Mouse (Mus musculus) CH12.LX (cell line): ENCODE results near the gene Maats1. TPM values are rescaled to one million over a fixed set of nuclear protein-coding genes. Genes with fewer than 3 reads are reported as not detected.

Experiments
- DNase-seq: peaks from one replicate; pipeline ENCODE4 v3.0.0-alpha.2; 2013; ENCODE audit errors: extremely low read depth
- H3K27ac ChIP-seq: 2 replicates; pipeline ENCODE4 v1.5.1; 2012; ENCODE audit warnings: low read depth, mild to moderate bottlenecking, control low read depth, moderate library complexity; ENCODE audit not compliant: insufficient read depth
- H3K27me3 ChIP-seq: replicated peaks from 2 replicates; pipeline ENCODE3; 2012; ENCODE audit warnings: inconsistent platforms
- H3K36me3 ChIP-seq, 2 experiments: replicated peaks in 1 of 2; 2 replicates each; pipeline versions ENCODE3 to v1.6.1; 2012; ENCODE audit warnings: inconsistent platforms in 1 of 2, low read length in 1 of 2, mild to moderate bottlenecking in 1 of 2, mixed read lengths in 1 of 2, moderate library complexity in 1 of 2; ENCODE audit not compliant: control insufficient read depth in 1 of 2, insufficient read depth in 1 of 2
- H3K4me1 ChIP-seq, 2 experiments: 2 replicates each; pipeline ENCODE4 v1.6.1; 2012; ENCODE audit warnings: inconsistent platforms in 1 of 2, moderate library complexity in 1 of 2; ENCODE audit not compliant: insufficient read depth in 2 of 2, control insufficient read depth in 1 of 2
- H3K4me2 ChIP-seq: 2 replicates; pipeline ENCODE4 v1.6.1; 2012; ENCODE audit warnings: low read depth, mild to moderate bottlenecking, control low read depth; ENCODE audit not compliant: poor library complexity, insufficient read depth, severe bottlenecking
- H3K4me3 ChIP-seq, 3 experiments: fragments of 150-350 bp in 1 of 3; sonication (generic) in 1 of 3; replicated peaks in 1 of 3; 2 replicates each; pipeline versions ENCODE3 to v1.5.1; 2011 to 2012; ENCODE audit warnings: low read depth in 2 of 3, low read length in 2 of 3, mild to moderate bottlenecking in 2 of 3, moderate library complexity in 2 of 3, control low read depth in 1 of 3, improper control_type of control experiment in 1 of 3, inconsistent platforms in 1 of 3, mixed read lengths in 1 of 3; ENCODE audit not compliant: poor library complexity in 1 of 3
- H3K79me2 ChIP-seq: replicated peaks from 2 replicates; pipeline ENCODE4 v1.6.1; 2012; ENCODE audit warnings: mild to moderate bottlenecking, moderate library complexity; ENCODE audit not compliant: control insufficient read depth, poor library complexity, insufficient read depth, severe bottlenecking; ENCODE audit errors: extremely low read depth
- H3K9ac ChIP-seq: 2 replicates; pipeline ENCODE4 v1.6.1; 2012; ENCODE audit warnings: low read depth, mild to moderate bottlenecking, control low read depth, moderate library complexity; ENCODE audit not compliant: insufficient read depth
- H3K9me3 ChIP-seq: replicated peaks from 2 replicates; pipeline ENCODE3; 2012; ENCODE audit warnings: low read length, inconsistent platforms, mixed read lengths
- BHLHE40 ChIP-seq: IDR thresholded peaks from 2 replicates; pipeline ENCODE4 v1.6.1; 2011; ENCODE audit warnings: mild to moderate bottlenecking, low read depth, low read length, improper control_type of control experiment
- CHD2 ChIP-seq: IDR thresholded peaks from 2 replicates; pipeline ENCODE4 v1.6.1; 2011; ENCODE audit warnings: low read length, improper control_type of control experiment
- CTCF ChIP-seq, 2 experiments: IDR thresholded peaks in 1 of 2; conservative IDR thresholded peaks in 1 of 2; 2 replicates each; pipeline ENCODE4 v1.5.1; 2011 to 2012; ENCODE audit warnings: low read depth in 2 of 2, low read length in 2 of 2, improper control_type of control experiment in 1 of 2, inconsistent platforms in 1 of 2, mild to moderate bottlenecking in 1 of 2, moderate library complexity in 1 of 2
- ELF1 ChIP-seq: IDR thresholded peaks from 2 replicates; pipeline ENCODE4 v1.6.1; 2014; ENCODE audit warnings: low read depth, mild to moderate bottlenecking, inconsistent platforms, low read length, improper control_type of control experiment
- EP300 ChIP-seq: IDR thresholded peaks from 2 replicates; pipeline ENCODE4 v1.6.1; 2011; ENCODE audit warnings: low read length, improper control_type of control experiment
- ETS1 ChIP-seq: conservative IDR thresholded peaks from 2 replicates; pipeline ENCODE4 v1.6.1; 2012; ENCODE audit warnings: low read depth, mild to moderate bottlenecking, inconsistent platforms, low read length, improper control_type of control experiment, moderate library complexity
- HCFC1 ChIP-seq: IDR thresholded peaks from 2 replicates; pipeline ENCODE4 v1.6.1; 2012; ENCODE audit warnings: low read depth, mild to moderate bottlenecking, inconsistent platforms, low read length, improper control_type of control experiment
- JUN ChIP-seq: IDR thresholded peaks from 2 replicates; pipeline ENCODE4 v1.6.1; 2011; ENCODE audit warnings: low read depth, mild to moderate bottlenecking, low read length, improper control_type of control experiment, moderate library complexity; ENCODE audit not compliant: insufficient read depth
- JUND ChIP-seq: conservative IDR thresholded peaks from 2 replicates; pipeline ENCODE4 v1.6.1; 2011; ENCODE audit warnings: low read depth, low read length, improper control_type of control experiment
- MAX ChIP-seq: IDR thresholded peaks from 2 replicates; pipeline ENCODE4 v1.6.1; 2011; ENCODE audit warnings: low read length, improper control_type of control experiment
- MEF2A ChIP-seq: IDR thresholded peaks from 2 replicates; pipeline ENCODE4 v1.6.1; 2014; ENCODE audit warnings: low read depth, mild to moderate bottlenecking, inconsistent platforms, low read length, improper control_type of control experiment, borderline replicate concordance
- MXI1 ChIP-seq: IDR thresholded peaks from 2 replicates; pipeline ENCODE4 v1.6.1; 2011; ENCODE audit warnings: mild to moderate bottlenecking, low read depth, low read length, improper control_type of control experiment
- MYC ChIP-seq: IDR thresholded peaks from 2 replicates; pipeline ENCODE4 v1.6.1; 2011; ENCODE audit warnings: low read depth, mild to moderate bottlenecking, improper control_type of control experiment, low read length
- NELFE ChIP-seq: IDR thresholded peaks from 2 replicates; pipeline ENCODE4 v1.6.1; 2011; ENCODE audit warnings: low read depth, low read length, improper control_type of control experiment
- POLR2A ChIP-seq: IDR thresholded peaks from 2 replicates; pipeline ENCODE4 v1.6.1; 2011; ENCODE audit warnings: low read depth, mild to moderate bottlenecking, improper control_type of control experiment, low read length
- SIN3A ChIP-seq: IDR thresholded peaks from 2 replicates; pipeline ENCODE4 v1.6.1; 2012; ENCODE audit warnings: low read length, improper control_type of control experiment, inconsistent platforms
- TBP ChIP-seq: conservative IDR thresholded peaks from 2 replicates; pipeline ENCODE4 v1.6.1; 2011; ENCODE audit warnings: low read depth, low read length, improper control_type of control experiment
- UBTF ChIP-seq: IDR thresholded peaks from 2 replicates; pipeline ENCODE4 v1.6.1; 2012; ENCODE audit warnings: low read depth, mild to moderate bottlenecking, inconsistent platforms, low read length, improper control_type of control experiment, moderate library complexity
- USF1 ChIP-seq: IDR thresholded peaks from 2 replicates; pipeline ENCODE4 v1.6.1; 2014; ENCODE audit warnings: low read depth, mild to moderate bottlenecking, inconsistent platforms, low read length, improper control_type of control experiment
- USF2 ChIP-seq: conservative IDR thresholded peaks from 2 replicates; pipeline ENCODE4 v1.6.1; 2011; ENCODE audit warnings: low read depth, low read length, improper control_type of control experiment
- ZNF384 ChIP-seq: IDR thresholded peaks from 2 replicates; pipeline ENCODE4 v1.6.1; 2012; ENCODE audit warnings: low read depth, low read length, improper control_type of control experiment, inconsistent platforms
- dilution Hi-C: fragments of 300-500 bp; cut with MboI; formaldehyde crosslinking; loops from 2 replicates; pipeline ENCODE4 v1.14.3; 2020; ENCODE audit warnings: low sequenced_read_pairs; ENCODE audit not compliant: extremely low pct_unique_long_range_greater_than_20kb, extremely low pct_ligation_motif_present
- in situ Hi-C: fragments of 300-500 bp; cut with MboI; formaldehyde crosslinking; loops from 3 replicates; pipeline ENCODE4 v1.14.3; 2019; ENCODE audit warnings: low sequenced_read_pairs, low pct_ligation_motif_present, low pct_unique_long_range_greater_than_20kb, mixed read lengths
- polyA plus RNA-seq: library from polyadenylated mRNA; unstranded; fragments of >175 nt; gene quantifications from 2 replicates; pipeline ENCODE4 v1.2.1, GENCODE M21; 2012; ENCODE audit warnings: low read depth; ENCODE audit not compliant: insufficient read length
- total RNA-seq, 2 experiments: library from RNA; depleted of rRNA; stranded (reverse); fragments of 300-350 nt in 1 of 2; fragments of >200 nt in 1 of 2; gene quantifications; 2 replicates each; pipeline ENCODE4 v1.2.3; 2012 to 2014

The Maats1 gene
- total and polyA plus RNA-seq, 3 experiments: 1.9 to 3.9 (median 2.0) TPM

DNA sequence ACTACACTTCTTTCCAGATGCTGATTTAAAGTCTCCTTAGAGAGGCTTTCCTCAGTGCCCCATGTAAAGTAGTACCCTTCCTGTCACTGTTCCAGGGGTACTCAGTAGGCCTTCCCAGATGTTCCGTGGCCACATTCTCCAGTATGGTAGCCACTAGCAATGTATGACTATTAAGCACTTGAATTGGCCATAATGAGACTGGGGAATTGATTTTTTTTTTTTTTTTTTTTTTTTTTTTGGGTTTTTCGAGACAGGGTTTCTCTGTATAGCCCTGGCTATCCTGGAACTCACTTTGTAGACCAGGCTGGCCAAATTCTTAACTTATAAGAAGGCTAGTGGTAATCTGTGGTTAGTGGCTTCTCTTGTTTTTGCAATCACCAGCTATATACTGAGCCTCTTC lies 7.9 kb upstream of the Maats1 start:
- TF ChIP-seq USF1 (no peak), JUN (no peak), USF2 (no peak), HCFC1 (no peak), BHLHE40 (no peak), NELFE (no peak), POLR2A (peak; percentile 12; the same call in 1 of the 2 replicates), JUND (no peak), CHD2 (no peak), MEF2A (no peak), UBTF (no peak), ZNF384 (peak; percentile 83), ETS1 (no peak), EP300 (no peak), CTCF (conservative IDR thresholded peaks at IDR 0.05 in 1 of 2, IDR thresholded peaks at IDR 0.05 in 1 of 2; ENCODE audit: low read depth in 2 of 2, low read length in 2 of 2) (no peak)
- in situ Hi-C loops: loop anchor here (5.0 to 25.0 kb wide), 4 partner anchors 52 to 687 kb away; partner anchors contain the start of gene Arhgap31
- Histone ChIP-seq H3K4me3 (peak overlapping the region; percentile 26 to 66 (median 41)), H3K79me2 (peaks cover 64% of the 10 kb centered on the region), H3K36me3 (peaks cover 35 to 51% of the 10 kb centered on the region in 2 experiments), H3K9me3 (no peaks in the 10 kb centered on the region), H3K9ac (peak overlapping the region; percentile 99), H3K4me2 (peak overlapping the region; percentile 39), H3K27ac (peak overlapping the region; percentile 93), H3K27me3 (no peaks in the 10 kb centered on the region), H3K4me1 (peaks cover 16 to 63% of the 10 kb centered on the region in 2 experiments)
- DNase-seq: no peak
- dilution Hi-C loops: no loop called here

DNA sequence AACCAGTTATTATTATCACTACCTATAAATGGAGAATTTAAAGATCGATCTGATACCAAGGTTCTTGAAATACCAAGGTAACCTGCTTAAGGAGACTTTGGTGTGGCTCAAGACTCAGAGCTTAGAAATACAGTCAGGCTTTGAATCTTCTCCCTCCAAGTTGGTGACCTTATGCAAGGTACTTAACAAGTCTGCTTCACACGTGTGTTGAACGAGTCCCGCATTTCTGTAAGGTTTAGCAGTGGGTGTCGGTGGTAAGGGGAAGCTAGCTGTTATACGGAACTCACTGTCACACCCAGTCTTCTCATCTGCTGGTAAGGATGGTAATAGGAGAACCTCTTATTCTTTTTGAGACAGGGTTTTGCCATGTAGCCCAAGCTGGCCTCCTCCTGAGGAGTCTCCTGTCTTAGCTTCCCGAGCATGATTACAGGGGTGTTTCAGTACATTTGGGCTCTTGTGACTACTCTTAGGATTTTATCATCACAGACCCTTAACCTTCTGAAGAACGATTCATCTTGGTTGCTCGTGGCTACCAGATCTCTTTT lies 6.3 kb upstream of the Maats1 start:
- H3K4me2 ChIP-seq: peak overlapping the region; percentile 64
- peak overlapping the region; percentile 75 for H3K27ac ChIP-seq
- TF ChIP-seq MAX (peak; percentile 78), POLR2A (peak; percentile 59; the same call in 1 of the 2 replicates), EP300 (no peak), MXI1 (peak; percentile 87), TBP (0 out of 2 replicates have a peak, but pooled peaks have one; percentile 20), ELF1 (no peak), SIN3A (peak; percentile 77; the same call in 1 of the 2 replicates), UBTF (0 out of 2 replicates have a peak, but pooled peaks have one; percentile 61), BHLHE40 (peak; percentile 71), MYC (0 out of 2 replicates have a peak, but pooled peaks have one; percentile 82), ETS1 (no peak)
- H3K9me3 ChIP-seq: no peaks in the 10 kb centered on the region
- H3K4me1 ChIP-seq: peaks cover 16 to 54% of the 10 kb centered on the region in 2 experiments
- no peaks in the 10 kb centered on the region for H3K27me3 ChIP-seq
- peak; percentile 66 for DNase-seq
- peaks cover 27 to 37% of the 10 kb centered on the region in 2 experiments for H3K36me3 ChIP-seq
- in situ Hi-C loops (loop anchor here (5.0 to 25.0 kb wide), 4 partner anchors 54 to 689 kb away; partner anchors contain the start of gene Arhgap31), dilution Hi-C loops (no loop called here)
- peak overlapping the region; percentile 66 to 92 (median 85) for H3K4me3 ChIP-seq
- H3K9ac ChIP-seq: peak overlapping the region; percentile 99
- peaks cover 54% of the 10 kb centered on the region for H3K79me2 ChIP-seq
